Mouse (Mus musculus) small intestine, adult 2 months (tissue): ENCODE data around the gene Fbxo46.

ENCODE experiments used
- CTCF ChIP-seq: fragments of 200-500 bp; IDR thresholded peaks from 2 replicates; pipeline ENCODE4 v1.5.1; 2012; ENCODE audit warnings: low read depth, mild to moderate bottlenecking, control low read depth, inconsistent platforms, low read length, moderate library complexity, mixed read lengths; ENCODE audit not compliant: insufficient replicate concordance, insufficient read length; ENCODE audit errors: extremely low read depth
- POLR2A ChIP-seq: fragments of 200-500 bp; IDR thresholded peaks from 2 replicates; pipeline ENCODE4 v1.6.1; 2012; ENCODE audit warnings: low read depth, mild to moderate bottlenecking, control low read depth, inconsistent platforms, low read length, moderate library complexity

DNA sequence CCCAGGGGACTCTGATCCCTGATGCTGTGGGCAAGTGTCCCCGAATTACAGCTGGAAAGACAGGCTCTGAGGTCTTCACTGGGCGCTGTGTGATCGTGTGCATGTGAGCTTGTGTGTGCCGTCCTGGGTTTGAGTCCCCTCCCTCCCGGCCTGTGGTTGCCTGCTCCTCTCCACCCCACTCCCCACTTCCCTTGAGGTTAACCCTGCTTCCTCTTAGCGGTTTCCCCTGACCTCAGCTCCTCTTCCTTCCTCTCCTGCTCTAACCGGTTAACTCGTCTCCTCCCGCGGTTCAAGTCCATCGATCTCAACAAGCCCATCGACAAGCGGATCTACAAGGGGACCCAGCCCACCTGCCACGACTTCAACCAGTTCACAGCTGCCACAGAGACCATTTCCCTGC lies 41.9 kb upstream of the Fbxo46 start:
- no peak for TF ChIP-seq CTCF
- TF ChIP-seq POLR2A, result no peak
